Mouse (Mus musculus): ENCODE data around the gene Naa30.
A peak's percentile ranks its signal among the peaks of the same experiment; 100 is the strongest.
"Not testable (repeated sequence)": the region's sequence is repeated elsewhere in the genome, so short reads cannot be mapped to it uniquely, and the experiment has no call there.

The Naa30 gene

DNA sequence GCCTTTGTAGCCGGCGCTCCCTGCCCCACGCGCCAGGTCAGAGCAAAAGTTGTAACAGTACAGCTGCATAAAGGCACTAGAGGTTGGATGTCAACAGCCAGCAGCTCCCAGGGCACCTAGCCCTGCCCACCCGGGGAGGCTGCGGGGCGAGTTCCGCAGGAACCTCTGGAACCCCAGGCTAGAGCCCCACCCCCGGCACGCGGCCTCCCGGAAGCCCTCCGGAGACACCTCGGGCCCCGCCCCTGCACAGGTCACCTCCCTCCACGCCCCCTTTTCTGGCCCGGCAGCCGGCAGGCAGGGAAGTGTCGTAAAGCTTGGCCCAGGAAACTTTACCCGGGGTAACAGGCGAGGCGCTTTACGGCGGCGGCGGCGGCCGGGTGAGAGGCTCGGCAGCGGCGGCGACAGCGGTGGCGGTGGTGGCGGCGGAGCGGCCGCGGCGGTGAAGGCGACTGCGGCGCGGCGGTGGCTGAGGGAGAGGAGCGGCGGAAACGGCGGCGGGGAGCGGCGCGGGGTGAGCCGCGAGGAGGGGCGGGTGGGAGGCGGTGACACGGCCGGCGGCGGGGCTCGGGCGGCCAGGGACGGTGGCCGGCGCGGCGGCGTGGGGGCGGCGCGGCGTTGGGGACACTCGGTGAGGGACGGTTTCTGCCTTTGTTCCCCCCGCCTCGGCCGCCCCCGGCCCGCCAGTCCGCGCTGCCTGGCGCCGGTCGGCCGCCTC is at the start of gene Naa30:
Gene Naa30 (plus strand): TSS at position 360 of the 715 bp plus-strand sequence.
- peak; percentile 97 for DNase-seq (ENCODE audit: low read depth, low spot score)

DNA sequence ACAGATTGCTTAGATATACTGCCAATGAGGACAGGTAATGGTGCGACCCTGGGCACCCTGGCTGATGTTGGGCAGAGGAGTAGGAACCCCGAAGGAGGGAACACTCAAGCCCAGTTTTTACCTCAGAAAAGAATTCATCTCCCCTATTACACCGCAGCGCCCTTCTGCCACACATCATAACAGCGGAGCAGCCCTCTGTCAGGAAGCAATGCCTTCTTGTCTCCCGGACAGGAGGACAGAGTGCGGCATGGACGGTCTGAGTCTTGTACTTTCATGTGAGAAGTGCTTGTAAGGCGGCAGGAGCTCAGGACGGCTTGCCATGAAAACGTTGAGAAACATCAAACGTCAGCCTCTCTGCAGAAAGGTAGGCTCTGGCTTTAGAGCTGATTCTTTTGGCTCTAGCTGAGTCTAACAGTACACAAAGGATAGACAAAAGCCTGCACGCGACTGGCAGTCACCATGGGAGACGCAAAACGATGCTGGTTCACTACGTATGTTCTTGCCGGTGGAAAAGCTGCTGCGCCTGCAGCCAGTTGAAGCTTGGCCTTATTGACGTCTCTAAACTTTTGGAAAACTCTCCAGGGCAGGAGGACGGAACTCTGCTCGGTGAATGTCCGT is 44.8 kb upstream of the Naa30 start:
- peak; percentile 48 for DNase-seq (ENCODE audit: low read depth, low spot score)

DNA sequence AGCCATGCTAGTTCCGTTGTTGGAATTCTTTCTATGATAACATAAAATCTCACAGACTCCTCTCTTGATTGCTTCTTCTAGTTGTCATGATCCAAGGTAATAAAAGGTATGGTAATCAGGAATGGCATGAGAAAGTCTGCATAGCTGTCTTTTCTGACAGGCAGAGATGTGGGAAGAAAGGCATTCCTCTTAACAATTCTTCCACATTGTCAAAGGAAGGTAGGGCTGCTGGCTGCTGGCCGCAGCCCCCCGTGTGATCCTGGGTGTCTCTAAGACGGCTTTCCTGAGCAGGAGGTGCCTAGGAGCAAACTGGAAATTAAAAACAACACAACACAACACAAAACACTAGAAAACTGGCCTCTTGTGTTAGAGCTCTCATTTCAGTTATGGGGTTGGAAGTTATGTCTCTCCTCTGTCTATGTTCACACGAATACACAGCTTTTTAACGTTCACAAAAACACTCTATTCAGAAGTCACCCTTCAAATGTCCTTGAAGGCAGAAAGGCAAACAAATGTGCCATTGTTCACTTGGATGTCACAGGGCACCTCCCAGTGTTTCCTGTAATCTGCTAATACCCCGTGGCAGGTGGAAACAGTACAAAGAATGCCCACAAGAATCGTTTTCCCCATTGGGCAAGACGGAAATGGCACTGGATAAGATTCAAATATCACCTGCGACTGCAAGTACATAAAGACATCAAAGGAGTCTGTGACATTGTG is 43.3 kb upstream of the Naa30 start:
- DNase-seq (ENCODE audit: low read depth, low spot score), result peak; percentile 87

DNA sequence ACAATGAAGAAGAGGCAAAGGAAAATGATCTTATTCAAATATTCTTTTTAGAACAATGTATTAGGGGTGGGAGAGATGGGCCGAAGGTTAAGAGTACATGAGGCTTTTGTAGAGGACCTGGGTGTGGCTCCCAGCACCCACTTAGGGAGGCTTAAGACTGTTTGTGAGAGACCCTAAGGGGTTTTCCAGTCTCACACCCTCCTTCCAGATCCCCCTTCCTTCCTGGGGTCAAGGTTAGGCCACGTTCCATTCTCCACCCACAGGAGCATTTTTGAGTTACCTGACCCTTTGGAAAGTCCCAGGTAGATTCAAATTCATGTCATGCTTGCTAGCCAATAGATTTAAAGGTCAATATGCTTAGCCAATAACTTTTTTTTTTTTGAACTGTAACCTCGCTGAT is 39.6 kb upstream of the Naa30 start:
- DNase-seq (ENCODE audit: low read depth, low spot score), result peak; percentile 43

DNA sequence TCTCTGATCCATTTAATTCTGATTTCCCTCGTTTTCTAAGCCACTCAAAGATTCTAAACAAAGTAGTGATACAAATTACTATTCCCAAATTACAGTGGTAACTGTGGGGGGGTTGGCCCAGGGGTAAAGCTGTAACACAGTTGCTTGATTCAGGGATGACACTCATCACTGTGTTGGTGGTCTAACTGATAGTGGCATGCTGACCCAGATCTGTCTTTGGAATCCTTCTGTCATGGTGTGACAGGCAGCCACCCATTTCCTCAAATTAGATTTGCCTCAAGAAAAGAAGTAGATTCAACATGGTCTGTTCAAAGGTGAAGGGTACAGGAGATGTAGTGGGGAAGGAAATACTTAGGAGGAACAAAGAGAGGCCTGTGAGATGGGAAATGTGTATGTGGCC is 33.9 kb upstream of the Naa30 start:
- no peak for DNase-seq (ENCODE audit: low read depth, low spot score)

DNA sequence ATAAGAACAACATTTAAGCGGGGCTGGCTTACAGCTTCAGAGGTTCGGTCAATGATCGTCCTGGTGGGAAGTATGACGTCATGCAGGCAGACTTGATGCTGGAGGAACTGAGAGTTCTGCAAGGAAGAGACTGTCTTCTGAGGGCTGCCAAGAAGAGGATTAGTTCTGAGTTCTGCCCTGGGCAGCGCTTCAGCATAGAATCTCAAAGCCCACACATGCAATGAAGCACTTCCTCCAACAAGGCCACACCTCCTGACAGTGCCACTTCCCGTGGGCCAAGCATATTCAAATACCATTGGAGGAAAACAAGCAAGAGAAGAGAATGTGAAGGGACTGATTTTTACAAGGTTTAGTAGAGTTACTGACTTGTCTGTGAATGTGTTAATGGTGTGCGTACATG is 31.3 kb upstream of the Naa30 start:
- DNase-seq (ENCODE audit: low read depth, low spot score), result no peak

DNA sequence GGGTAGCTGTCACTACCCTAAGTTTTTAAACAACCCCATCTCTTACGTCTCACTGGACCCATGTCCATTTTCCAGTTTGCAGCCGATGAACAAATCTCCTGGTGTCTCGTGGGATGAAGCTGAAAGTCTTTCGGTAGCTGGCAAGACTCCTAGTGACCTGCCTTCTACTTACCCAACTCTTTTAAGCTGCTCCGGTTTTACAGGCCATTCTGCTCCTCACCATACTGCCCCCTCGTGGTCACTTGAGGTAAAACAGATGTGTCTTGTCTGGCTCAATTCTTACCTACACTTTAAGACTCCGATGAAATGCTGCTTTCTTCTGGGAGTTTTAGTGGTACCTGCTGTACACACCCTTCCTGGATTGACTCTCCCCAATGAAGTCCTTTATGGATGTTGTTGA is 18.2 kb upstream of the Naa30 start:
- DNase-seq (ENCODE audit: low read depth, low spot score), result peak; percentile 83

DNA sequence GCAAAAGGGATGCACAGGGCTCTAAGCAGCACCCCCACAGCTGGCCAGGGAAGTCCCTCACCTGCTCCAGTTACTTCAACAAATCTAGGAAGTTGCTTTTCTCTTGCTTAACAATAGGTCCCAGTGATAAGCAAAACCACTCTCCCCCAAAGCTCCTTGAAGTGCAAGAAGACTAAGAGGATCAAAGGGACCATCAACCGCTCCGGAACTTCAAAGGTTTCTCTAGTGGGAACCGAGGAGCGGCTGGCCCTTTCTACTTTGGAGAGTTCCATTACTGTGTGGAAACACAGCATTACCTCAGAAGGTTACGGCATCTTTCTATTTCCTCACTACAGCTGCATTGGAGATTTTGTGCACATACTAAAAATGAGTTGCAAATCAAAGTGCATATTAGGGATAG is 16.5 kb upstream of the Naa30 start:
- DNase-seq (ENCODE audit: low read depth, low spot score), result peak; percentile 46

DNA sequence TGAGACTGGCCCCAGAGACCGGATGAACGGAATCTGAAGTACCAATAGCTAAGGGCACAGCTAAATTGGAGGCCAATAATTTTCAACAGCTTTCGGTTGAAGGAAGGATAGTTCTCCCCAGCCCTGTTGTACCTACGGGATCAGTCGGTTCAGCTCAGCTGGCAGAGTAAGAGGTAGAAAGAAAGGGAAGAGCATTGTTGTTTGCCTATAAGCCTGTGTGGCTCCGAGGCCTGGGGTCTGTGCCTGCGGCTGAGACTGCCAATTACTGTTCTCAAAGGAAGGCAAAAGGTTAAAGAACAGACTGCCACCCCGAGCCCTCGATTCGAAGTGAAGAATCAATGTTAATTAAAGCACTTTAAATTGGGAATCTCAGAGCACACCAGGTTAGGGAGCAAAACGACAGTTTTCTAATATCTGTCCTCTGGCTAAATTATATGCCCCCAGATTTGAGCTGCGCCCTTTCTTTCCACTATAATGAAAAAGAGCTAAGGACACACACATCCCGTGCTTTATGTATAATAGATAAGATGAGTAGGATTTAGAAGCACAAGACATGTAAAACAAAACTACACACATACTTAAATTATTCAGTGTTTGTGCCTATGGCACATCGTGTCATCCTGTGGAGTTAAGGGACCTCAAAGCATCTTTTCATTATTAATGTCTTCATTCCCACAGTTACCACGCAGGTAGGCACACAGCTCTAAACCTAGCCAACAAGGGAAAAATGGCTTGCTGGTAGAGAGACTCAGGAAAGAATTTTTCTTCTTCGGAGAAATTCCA is 13.7 kb upstream of the Naa30 start:
- no peak for DNase-seq (ENCODE audit: low read depth, low spot score)

DNA sequence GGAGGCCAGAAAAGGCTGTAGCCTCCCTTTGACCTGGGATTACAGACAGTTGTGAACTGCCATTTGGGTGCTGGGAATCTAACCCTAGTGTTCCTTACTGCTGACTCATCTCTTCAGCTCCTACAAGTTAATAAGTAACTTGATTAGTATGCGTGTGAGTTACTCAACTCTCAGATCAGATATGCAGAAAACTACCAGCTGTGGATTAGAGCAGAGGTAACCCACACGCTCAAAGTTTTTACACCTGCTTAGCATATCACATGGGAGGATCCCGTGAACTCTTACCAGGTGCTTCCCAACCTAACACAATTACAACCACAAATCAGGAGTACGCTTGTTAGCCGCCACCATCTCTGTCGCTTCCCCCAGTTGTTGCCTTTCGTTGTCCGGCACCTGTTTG is 740 bp upstream of the Naa30 start:
- DNase-seq (ENCODE audit: low read depth, low spot score), result peak; percentile 54

DNA sequence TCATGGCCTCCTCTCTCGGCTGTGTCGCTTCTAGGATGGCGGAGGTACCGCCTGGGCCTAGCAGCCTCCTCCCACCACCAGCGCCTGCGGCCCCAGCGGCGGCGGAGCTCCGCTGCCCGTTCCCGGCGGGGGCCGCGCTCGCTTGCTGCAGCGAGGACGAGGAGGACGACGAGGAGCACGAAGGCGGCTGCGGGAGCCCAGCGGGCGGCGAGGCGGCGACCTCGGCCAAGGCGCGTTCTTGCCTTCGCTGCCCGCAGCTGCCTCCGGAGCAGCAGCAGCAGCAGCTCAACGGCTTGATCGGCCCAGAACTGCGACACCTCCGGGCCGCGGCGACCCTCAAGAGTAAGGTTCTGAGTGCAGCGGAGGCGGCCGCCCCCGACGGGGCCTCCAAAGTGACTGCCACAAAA is 559 bp downstream of the Naa30 start:
- peak; percentile 55 for DNase-seq (ENCODE audit: low read depth, low spot score)

DNA sequence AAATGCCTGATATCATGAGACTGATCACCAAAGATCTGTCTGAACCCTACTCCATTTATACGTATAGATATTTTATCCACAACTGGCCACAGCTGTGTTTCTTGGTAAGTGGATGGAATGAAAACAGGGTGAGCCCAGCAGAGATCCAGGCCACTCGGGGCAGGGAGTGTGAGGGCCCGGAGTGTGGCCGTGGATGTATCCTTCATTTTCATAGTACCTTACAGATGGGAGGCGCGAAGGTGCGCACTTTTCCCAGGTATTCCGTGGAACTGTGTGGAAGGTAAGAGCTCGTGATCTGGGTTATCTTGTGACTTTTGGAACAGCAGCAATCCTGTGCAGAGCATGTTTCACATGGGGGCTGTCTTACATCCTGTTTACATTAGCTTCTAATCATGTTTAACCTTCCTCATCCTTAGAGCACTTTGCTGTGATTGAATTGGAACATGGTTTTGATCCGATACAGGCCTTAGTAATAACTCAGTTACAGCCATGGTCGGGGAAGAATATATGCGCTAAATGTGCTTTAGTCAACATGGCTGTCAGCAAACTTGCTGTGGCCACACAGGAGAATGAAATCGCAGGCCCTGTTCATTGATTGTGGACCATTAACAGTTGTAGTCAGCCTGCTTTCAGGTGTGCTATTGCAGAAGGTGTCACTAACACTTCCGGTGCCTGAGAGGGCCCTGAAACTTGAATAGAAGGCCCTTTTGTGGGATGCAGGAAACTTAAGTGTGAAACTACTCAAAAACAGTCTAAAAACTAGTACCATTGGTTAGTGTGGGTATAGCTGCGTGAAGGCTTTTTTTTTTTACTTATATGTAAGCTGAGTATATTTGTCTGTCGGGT is 1.5 kb downstream of the Naa30 start:
- no peak for DNase-seq (ENCODE audit: low read depth, low spot score)

DNA sequence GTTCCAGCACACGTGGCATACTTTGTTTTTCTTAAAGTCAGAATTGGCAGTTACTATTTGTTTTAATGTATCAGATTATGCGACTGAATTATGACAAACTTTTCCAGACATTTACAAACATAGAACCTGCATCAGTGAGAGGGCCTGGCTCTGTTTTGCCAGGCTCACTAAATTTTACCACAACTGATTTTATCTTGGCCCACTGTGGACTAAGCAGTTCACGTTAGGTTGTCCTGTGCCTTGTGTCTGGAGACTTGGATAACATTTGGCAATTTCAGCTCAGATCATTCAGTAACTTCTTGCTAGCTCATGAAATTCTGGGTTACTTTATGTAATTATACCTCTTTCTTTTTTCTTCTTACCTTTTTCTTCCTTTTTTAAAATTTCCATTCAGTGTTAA is 7.7 kb downstream of the Naa30 start:
- no peak for DNase-seq (ENCODE audit: low read depth, low spot score)

DNA sequence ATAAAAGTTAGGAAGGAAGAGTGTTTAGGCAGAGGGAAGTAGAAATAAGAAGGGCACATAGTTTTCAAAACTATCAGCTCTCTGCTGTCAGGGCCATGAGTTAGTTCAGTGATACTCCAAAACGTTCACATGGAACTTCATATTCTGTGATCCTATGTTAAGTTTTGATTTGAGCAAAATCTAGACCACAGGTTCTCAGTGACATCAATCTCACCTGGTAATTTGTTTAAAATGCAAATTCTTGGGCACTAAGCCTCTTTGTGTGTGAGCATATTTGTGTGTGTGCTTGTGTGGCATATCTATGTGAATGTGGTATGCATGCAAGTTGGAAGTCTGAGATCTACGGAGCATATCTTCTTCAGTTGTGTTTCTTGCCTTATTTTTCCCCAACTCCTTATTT is 14.2 kb downstream of the Naa30 start:
- DNase-seq (ENCODE audit: low read depth, low spot score), result no peak

DNA sequence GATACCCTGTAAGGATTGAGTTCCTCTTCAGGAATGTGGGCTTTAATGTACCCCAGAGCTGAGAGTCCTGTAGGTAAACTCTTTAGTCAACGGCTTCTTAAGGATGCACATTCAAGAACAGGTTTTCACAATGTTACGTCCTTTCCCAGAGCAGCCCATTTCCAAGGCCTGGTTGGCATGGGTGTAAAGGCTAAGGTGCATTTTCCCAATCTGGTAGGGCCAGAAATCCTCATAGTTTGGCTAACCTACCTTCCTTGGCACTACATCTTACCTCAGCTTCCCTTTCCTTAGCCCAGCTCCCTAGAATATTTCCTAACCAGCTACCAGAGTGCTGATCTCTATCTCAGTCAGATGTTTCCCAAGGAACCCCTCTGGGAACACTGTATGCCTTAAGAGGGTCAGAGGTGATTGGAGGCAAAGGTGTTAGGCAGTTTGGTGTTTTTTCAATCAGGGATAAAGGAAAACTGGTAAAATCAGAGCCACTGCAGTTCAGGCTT is 25.1 kb downstream of the Naa30 start:
- no peak for DNase-seq (ENCODE audit: low read depth, low spot score)

DNA sequence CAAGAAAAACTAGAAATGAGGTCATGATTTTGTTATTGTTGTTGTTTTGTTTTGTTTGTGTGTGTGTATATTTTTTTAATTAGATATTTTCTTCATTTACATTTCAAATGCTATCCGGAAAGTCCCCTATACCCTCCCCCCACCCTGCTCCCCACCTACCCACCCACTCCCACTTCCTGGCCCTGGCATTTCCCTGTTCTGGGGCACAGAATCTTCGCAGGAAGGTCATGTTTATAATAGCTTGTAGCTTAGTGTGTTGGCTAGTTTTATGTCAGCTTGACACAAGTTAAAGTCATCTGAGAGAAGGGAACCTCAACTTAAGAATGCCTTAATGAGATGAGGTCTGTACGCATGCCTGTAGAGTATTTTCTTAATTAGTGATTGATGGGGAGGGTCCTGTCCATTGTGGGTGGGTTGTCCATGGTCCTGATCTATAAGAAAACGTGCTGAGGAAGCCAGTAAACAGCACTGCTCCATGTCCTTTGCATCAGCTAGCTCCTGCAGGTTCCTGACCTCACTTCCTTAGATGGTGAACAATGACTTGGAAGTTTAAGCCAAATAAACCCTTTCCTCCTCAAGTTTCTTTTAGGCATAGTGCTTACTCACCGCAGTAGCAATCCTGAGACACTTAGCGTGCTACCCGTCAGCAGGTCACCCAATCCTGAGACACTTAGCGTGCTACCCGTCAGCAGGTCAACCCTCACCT is 29.2 kb downstream of the Naa30 start:
- peak; percentile 21 for DNase-seq (ENCODE audit: low read depth, low spot score)

DNA sequence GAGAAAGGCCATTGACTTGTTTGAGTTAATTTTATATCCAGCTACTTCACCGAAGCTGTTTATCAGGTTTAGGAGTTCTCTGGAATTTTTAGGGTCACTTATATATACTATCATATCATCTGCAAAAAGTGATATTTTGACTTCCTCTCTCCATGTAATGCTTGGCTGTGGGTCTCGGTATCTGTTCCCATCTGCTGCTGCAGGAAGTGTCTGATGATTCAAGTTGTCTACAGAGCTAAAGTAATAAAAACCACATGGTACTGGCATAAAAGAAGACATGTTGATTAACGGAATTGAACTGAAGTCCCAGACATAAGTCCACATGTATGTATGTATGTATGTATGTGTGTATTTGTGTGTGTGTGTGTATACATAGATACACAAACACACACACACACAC is 38.2 kb downstream of the Naa30 start:
- not testable (repeated sequence) for DNase-seq (ENCODE audit: low read depth, low spot score)

DNA sequence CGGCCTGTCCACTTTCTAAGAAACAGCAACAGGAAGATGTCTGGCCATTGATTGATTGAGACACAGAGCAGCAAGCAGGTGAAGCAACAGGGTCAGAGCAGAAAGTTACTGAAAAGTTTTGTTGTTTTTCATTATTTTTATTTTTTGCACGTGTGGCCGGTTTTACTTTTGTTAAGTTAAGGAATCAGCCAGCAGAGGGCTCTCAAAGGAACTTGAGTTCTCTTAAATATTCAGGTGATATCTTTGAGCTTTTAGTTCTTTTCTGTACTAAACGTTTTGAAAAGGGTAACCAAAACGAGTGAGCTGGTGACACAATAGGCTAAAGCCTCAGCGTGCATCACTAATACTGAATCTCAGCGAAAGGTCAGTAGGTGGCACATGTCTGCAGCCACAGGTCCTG is 46.7 kb downstream of the Naa30 start:
- DNase-seq (ENCODE audit: low read depth, low spot score), result no peak

DNA sequence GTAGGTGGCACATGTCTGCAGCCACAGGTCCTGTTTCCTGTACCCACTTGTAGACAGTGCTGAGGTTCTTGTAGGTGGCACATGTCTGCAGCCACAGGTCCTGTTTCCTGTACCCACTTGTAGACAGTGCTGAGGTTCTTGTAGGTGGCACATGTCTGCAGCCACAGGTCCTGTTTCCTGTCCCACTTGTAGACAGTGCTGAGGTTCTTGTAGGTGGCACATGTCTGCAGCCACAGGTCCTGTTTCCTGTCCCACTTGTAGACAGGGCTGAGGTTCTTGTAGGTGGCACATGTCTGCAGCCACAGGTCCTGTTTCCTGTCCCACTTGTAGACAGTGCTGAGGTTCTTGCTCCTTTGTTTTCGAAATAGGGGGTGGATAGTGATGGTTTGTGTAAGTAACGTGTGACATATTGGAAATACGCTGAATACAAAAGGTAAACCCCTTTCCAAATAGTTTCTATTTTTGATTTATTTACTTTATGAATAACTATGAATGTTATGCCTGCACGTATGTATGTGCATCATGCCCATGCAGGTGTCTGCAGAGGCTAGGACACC is 47.5 kb downstream of the Naa30 start:
- DNase-seq (ENCODE audit: low read depth, low spot score), result not testable (repeated sequence)

DNA sequence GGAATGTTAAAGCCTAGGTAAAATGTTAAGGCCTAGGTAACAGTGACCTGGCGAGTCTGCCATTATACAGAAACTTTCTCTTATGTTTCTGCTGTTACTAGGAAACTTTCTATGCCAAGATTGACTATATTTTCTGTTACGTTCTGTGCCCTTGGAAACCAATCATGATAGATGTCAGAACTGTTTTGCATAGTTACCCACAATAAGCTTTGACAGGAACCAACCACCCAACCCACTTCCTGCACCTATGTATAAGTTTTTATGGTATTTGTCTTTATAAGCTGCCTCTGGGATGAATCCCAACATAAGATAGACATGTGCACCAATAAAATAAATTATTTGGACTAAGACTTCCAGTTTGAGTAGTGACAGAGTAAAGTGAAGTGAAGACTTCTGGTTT is 49.7 kb downstream of the Naa30 start:
- no peak for DNase-seq (ENCODE audit: low read depth, low spot score)

Data from R1 (cell line).